Mouse (Mus musculus): ENCODE measurements around the gene Syt1. TPM values are rescaled to one million over a fixed set of nuclear protein-coding genes. Genes with fewer than 3 reads are reported as not detected.

The Syt1 gene
- polyA plus RNA-seq, 1 experiment from 2014 or later = 116 TPM

- DNase-seq (ENCODE audit: low spot score) (no peak), ATAC-seq (ENCODE audit: low FRiP score) (no peak)
- 88% methylated on average over 4 of the region's 4 CpGs for WGBS
Measured at GRCm38 (mm10) chr10:108868136-108868535, 142.6 kb downstream of the Syt1 start.

DNA sequence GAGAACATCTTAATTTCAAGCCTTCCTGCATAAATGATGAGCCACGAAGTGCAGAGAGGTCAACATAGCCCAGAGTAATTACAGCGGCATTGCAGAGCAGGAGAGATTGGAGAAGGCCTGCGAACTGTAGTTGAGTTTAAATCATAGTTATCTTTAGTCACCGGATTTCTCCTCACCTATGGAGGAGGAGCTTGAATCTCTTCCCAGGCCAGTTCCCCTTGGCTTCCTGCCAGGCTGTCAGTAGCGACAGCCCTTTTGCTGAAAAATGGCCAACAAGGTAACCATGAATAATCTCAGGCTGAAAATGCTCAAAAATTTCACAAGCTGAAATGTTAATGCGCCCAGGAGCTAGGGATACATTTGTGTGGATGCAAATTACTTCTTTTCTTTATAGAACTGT is 143.6 kb downstream of the Syt1 start:
- no peak for DNase-seq (ENCODE audit: low spot score)
- H3K27ac ChIP-seq = no peak overlapping the region
- H3K4me2 ChIP-seq (replicated peaks) = no peak overlapping the region
- H3K4me1 ChIP-seq (replicated peaks; ENCODE audit: control insufficient read depth, insufficient read depth, low read length) = peaks cover 4% of the 10 kb centered on the region; the same call in 1 of the 2 replicates
- no peak overlapping the region for H3K9ac ChIP-seq
- no peaks in the 10 kb centered on the region for H3K9me3 ChIP-seq (ENCODE audit: control insufficient read depth, low read length)
- ATAC-seq (ENCODE audit: low FRiP score) = no peak
- H3K27me3 ChIP-seq (ENCODE audit: control insufficient read depth, insufficient read depth, low read length) = no peaks in the 10 kb centered on the region
- WGBS = 63% methylated on average over 6 of the region's 6 CpGs
- H3K36me3 ChIP-seq (replicated peaks; ENCODE audit: control insufficient read depth, insufficient read depth) = no peaks in the 10 kb centered on the region
- H3K4me3 ChIP-seq (replicated peaks; ENCODE audit: low read length) = no peak overlapping the region

More at GRCm38 (mm10) chr10:108868136-108868535, 142.6 kb downstream of the Syt1 start:
- H3K4me1 ChIP-seq (replicated peaks; ENCODE audit: control insufficient read depth, insufficient read depth, low read length) = peaks cover 4% of the 10 kb centered on the region; the same call in 1 of the 2 replicates
- H3K4me2 ChIP-seq (replicated peaks) = no peak overlapping the region
- H3K27me3 ChIP-seq (ENCODE audit: control insufficient read depth, insufficient read depth, low read length) = no peaks in the 10 kb centered on the region
- H3K9me3 ChIP-seq (ENCODE audit: control insufficient read depth, low read length) = no peaks in the 10 kb centered on the region
- H3K9ac ChIP-seq = no peak overlapping the region
- H3K4me3 ChIP-seq (replicated peaks; ENCODE audit: low read length) = no peak overlapping the region
- H3K36me3 ChIP-seq (replicated peaks; ENCODE audit: control insufficient read depth, insufficient read depth) = no peaks in the 10 kb centered on the region
- H3K27ac ChIP-seq = no peak overlapping the region

DNA sequence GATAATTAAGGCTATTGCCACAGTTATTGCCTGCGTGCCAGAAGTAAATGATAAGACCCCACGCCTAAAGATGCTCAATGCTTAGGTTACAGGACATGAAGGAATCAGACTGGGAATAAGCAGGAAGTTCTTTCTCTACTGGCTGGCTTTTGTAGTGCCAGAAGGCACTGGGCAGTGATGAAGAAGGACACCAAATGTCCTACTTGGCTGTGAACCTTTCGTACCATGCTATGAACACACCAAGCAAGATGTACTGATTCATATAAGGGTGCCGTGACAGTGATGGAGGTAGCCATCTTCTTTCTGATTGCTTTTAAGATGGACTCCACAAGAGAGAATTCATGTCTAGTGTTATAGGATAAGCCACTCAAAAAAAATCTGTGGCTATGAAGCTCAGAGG is 145.2 kb downstream of the Syt1 start:
- no peaks in the 10 kb centered on the region for H3K36me3 ChIP-seq (replicated peaks; ENCODE audit: control insufficient read depth, insufficient read depth)
- H3K9ac ChIP-seq = no peak overlapping the region
- WGBS = 95% methylated on average over 4 of the region's 4 CpGs
- peaks cover 4% of the 10 kb centered on the region; the same call in 1 of the 2 replicates for H3K4me1 ChIP-seq (replicated peaks; ENCODE audit: control insufficient read depth, insufficient read depth, low read length)
- H3K4me3 ChIP-seq (replicated peaks; ENCODE audit: low read length) = no peak overlapping the region
- H3K27ac ChIP-seq = no peak overlapping the region
- ATAC-seq (ENCODE audit: low FRiP score) (no peak), DNase-seq (ENCODE audit: low spot score) (no peak)
- no peak overlapping the region for H3K4me2 ChIP-seq (replicated peaks)
- no peaks in the 10 kb centered on the region for H3K9me3 ChIP-seq (ENCODE audit: control insufficient read depth, low read length)
- no peaks in the 10 kb centered on the region for H3K27me3 ChIP-seq (ENCODE audit: control insufficient read depth, insufficient read depth, low read length)

GRCm38 (mm10) chr10:108855986-108856385 is 154.8 kb downstream of the Syt1 start:
- H3K27ac ChIP-seq = no peak overlapping the region
- ATAC-seq (ENCODE audit: low FRiP score) = no peak
- no peaks in the 10 kb centered on the region for H3K36me3 ChIP-seq (replicated peaks; ENCODE audit: control insufficient read depth, insufficient read depth)
- H3K4me2 ChIP-seq (replicated peaks) = no peak overlapping the region
- no peak overlapping the region for H3K4me3 ChIP-seq (replicated peaks; ENCODE audit: low read length)
- 70% methylated on average over 6 of the region's 6 CpGs for whole genome bisulfite sequencing
- no peaks in the 10 kb centered on the region for H3K9me3 ChIP-seq (ENCODE audit: control insufficient read depth, low read length)
- H3K4me1 ChIP-seq (replicated peaks; ENCODE audit: control insufficient read depth, insufficient read depth, low read length) = no peaks in the 10 kb centered on the region
- H3K27me3 ChIP-seq (ENCODE audit: control insufficient read depth, insufficient read depth, low read length) = no peaks in the 10 kb centered on the region
- H3K9ac ChIP-seq = no peak overlapping the region
- DNase-seq (ENCODE audit: low spot score) = no peak

DNA sequence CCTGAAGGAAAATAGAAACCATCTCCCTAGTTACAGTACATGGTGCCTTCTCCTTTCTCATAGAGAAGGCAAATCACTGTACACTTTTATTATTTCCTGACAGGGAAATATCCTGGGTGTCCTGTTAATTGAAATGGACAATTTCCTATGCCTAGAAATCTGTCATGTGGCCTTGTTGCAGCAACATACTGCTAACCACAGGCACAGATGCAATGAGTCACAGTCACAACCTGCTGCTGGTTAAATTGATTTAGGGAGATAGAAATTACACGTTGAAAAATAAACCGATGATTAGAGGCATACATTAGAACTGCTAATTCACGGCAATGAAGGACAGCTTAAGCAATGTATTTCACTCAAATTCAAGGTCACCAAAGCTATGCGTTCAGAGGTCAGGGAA is 158.0 kb downstream of the Syt1 start:
- no peak for DNase-seq (ENCODE audit: low spot score)
- Histone ChIP-seq H3K4me3 (replicated peaks; ENCODE audit: low read length) (no peak overlapping the region), H3K4me2 (replicated peaks) (no peak overlapping the region), H3K36me3 (replicated peaks; ENCODE audit: control insufficient read depth, insufficient read depth) (no peaks in the 10 kb centered on the region), H3K27me3 (ENCODE audit: control insufficient read depth, insufficient read depth, low read length) (no peaks in the 10 kb centered on the region), H3K9ac (no peak overlapping the region), H3K27ac (no peak overlapping the region), H3K9me3 (ENCODE audit: control insufficient read depth, low read length) (no peaks in the 10 kb centered on the region), H3K4me1 (replicated peaks; ENCODE audit: control insufficient read depth, insufficient read depth, low read length) (no peaks in the 10 kb centered on the region)
- 80% methylated on average over 4 of the region's 4 CpGs for WGBS
- ATAC-seq (ENCODE audit: low FRiP score) = no peak

- Histone ChIP-seq H3K4me2 (replicated peaks) (no peak overlapping the region), H3K4me3 (replicated peaks; ENCODE audit: low read length) (no peak overlapping the region), H3K36me3 (replicated peaks; ENCODE audit: control insufficient read depth, insufficient read depth) (no peaks in the 10 kb centered on the region), H3K4me1 (replicated peaks; ENCODE audit: control insufficient read depth, insufficient read depth, low read length) (no peaks in the 10 kb centered on the region), H3K9me3 (ENCODE audit: control insufficient read depth, low read length) (no peaks in the 10 kb centered on the region), H3K27ac (no peak overlapping the region), H3K9ac (no peak overlapping the region), H3K27me3 (ENCODE audit: control insufficient read depth, insufficient read depth, low read length) (no peaks in the 10 kb centered on the region)
- WGBS = 95% methylated on average over 1 of the region's 1 CpGs
- ATAC-seq (ENCODE audit: low FRiP score) (no peak), DNase-seq (ENCODE audit: low spot score) (no peak)
Measured at GRCm38 (mm10) chr10:108837434-108837833, 173.3 kb downstream of the Syt1 start.

- DNase-seq (ENCODE audit: low spot score) = no peak
- Histone ChIP-seq H3K9me3 (ENCODE audit: control insufficient read depth, low read length) (no peaks in the 10 kb centered on the region), H3K4me3 (replicated peaks; ENCODE audit: low read length) (no peak overlapping the region), H3K36me3 (replicated peaks; ENCODE audit: control insufficient read depth, insufficient read depth) (no peaks in the 10 kb centered on the region), H3K4me1 (replicated peaks; ENCODE audit: control insufficient read depth, insufficient read depth, low read length) (no peaks in the 10 kb centered on the region), H3K27ac (peak overlapping the region; percentile 32; the same call in 1 of the 2 replicates), H3K27me3 (ENCODE audit: control insufficient read depth, insufficient read depth, low read length) (no peaks in the 10 kb centered on the region), H3K9ac (no peak overlapping the region), H3K4me2 (replicated peaks) (peak overlapping the region; percentile 13)
- ATAC-seq (ENCODE audit: low FRiP score) = peak; percentile 34; the same call in 1 of the 2 replicates
- 66% methylated on average over 6 of the region's 6 CpGs for WGBS
Measured at GRCm38 (mm10) chr10:108832248-108832647, 178.5 kb downstream of the Syt1 start.

DNA sequence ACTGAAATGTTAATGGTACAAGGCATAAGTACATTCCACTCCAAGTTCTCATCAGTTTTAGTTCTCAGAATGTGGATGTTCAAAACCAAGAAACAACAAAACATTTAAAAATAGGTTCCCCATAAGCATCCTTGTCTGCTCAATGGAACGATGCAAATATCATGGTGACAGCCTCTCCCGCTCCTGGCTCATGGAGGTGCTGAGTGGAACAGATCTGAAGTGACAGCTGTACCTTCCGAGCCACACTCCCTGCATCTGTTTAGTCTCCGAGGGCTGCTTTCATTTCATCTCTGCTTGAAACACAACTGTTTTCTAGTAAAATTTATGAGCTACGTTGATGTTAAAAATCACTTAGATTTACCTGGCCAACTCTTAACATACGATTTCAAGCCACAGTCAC is 179.0 kb downstream of the Syt1 start:
- H3K4me2 ChIP-seq (replicated peaks) = peak overlapping the region; percentile 13
- no peaks in the 10 kb centered on the region for H3K27me3 ChIP-seq (ENCODE audit: control insufficient read depth, insufficient read depth, low read length)
- 0 out of 2 replicates have a peak, but pooled peaks have one; percentile 31 for ATAC-seq (ENCODE audit: low FRiP score)
- 52% methylated on average over 6 of the region's 6 CpGs for WGBS
- H3K27ac ChIP-seq = peak overlapping the region; percentile 5; the same call in 1 of the 2 replicates
- H3K36me3 ChIP-seq (replicated peaks; ENCODE audit: control insufficient read depth, insufficient read depth) = no peaks in the 10 kb centered on the region
- no peak for DNase-seq (ENCODE audit: low spot score)
- no peak overlapping the region for H3K9ac ChIP-seq
- H3K4me3 ChIP-seq (replicated peaks; ENCODE audit: low read length) = no peak overlapping the region
- H3K9me3 ChIP-seq (ENCODE audit: control insufficient read depth, low read length) = no peaks in the 10 kb centered on the region
- no peaks in the 10 kb centered on the region for H3K4me1 ChIP-seq (replicated peaks; ENCODE audit: control insufficient read depth, insufficient read depth, low read length)

GRCm38 (mm10) chr10:108822273-108822672 is 188.5 kb downstream of the Syt1 start:
- Histone ChIP-seq H3K27me3 (ENCODE audit: control insufficient read depth, insufficient read depth, low read length) (no peaks in the 10 kb centered on the region), H3K27ac (no peak overlapping the region)
- no peak for ATAC-seq (ENCODE audit: low FRiP score)

GRCm38 (mm10) chr10:108815339-108815738 is 195.4 kb downstream of the Syt1 start:
- WGBS = 62% methylated on average over 6 of the region's 6 CpGs
- ATAC-seq (ENCODE audit: low FRiP score) = no peak

More at GRCm38 (mm10) chr10:108822273-108822672, 188.5 kb downstream of the Syt1 start:
- Histone ChIP-seq H3K9me3 (ENCODE audit: control insufficient read depth, low read length) (no peaks in the 10 kb centered on the region), H3K4me2 (replicated peaks) (no peak overlapping the region), H3K36me3 (replicated peaks; ENCODE audit: control insufficient read depth, insufficient read depth) (no peaks in the 10 kb centered on the region), H3K4me3 (replicated peaks; ENCODE audit: low read length) (no peak overlapping the region), H3K4me1 (replicated peaks; ENCODE audit: control insufficient read depth, insufficient read depth, low read length) (no peaks in the 10 kb centered on the region), H3K9ac (no peak overlapping the region)
- no peak for DNase-seq (ENCODE audit: low spot score)
- 72% methylated on average over 6 of the region's 6 CpGs for WGBS

More at GRCm38 (mm10) chr10:108815339-108815738, 195.4 kb downstream of the Syt1 start:
- H3K36me3 ChIP-seq (replicated peaks; ENCODE audit: control insufficient read depth, insufficient read depth) = no peaks in the 10 kb centered on the region
- H3K4me2 ChIP-seq (replicated peaks) = no peak overlapping the region
- no peaks in the 10 kb centered on the region for H3K27me3 ChIP-seq (ENCODE audit: control insufficient read depth, insufficient read depth, low read length)
- H3K27ac ChIP-seq = no peak overlapping the region
- no peak overlapping the region for H3K9ac ChIP-seq
- H3K9me3 ChIP-seq (ENCODE audit: control insufficient read depth, low read length) = no peaks in the 10 kb centered on the region
- H3K4me3 ChIP-seq (replicated peaks; ENCODE audit: low read length) = no peak overlapping the region
- DNase-seq (ENCODE audit: low spot score) = no peak
- no peaks in the 10 kb centered on the region for H3K4me1 ChIP-seq (replicated peaks; ENCODE audit: control insufficient read depth, insufficient read depth, low read length)

All from hindbrain, embryonic 14.5 days (tissue).